Mouse (Mus musculus): Measurements from ENCODE around the gene Jag2.

- TF ChIP-seq POLR2A (IDR thresholded peaks at IDR 0.05; ENCODE audit: borderline replicate concordance, insufficient read depth, low read length): no peak
- no peak for TF ChIP-seq CTCF (IDR thresholded peaks at IDR 0.05; ENCODE audit: borderline replicate concordance, insufficient read depth, low read depth, low read length)
Measured at GRCm38 (mm10) chr12:112880661-112881060, 48.9 kb downstream of the Jag2 start.

All from cerebellum, adult 2 months (tissue).